Mouse (Mus musculus) retina, embryonic 14.5 days (tissue): ENCODE data around the gene Opa3.

Experiments
- DNase-seq: peaks from one replicate; pipeline ENCODE4 v3.0.0-alpha.2; 2015; ENCODE audit warnings: low spot score

Opa3 gene

GRCm38 (mm10) chr7:19214940-19215339 lies 13.2 kb upstream of the Opa3 start:
- no peak for DNase-seq

- no peak for DNase-seq
These were observed 10.6 kb upstream of the Opa3 start for GRCm38 (mm10) chr7:19217492-19217891.

- peak; percentile 18 for DNase-seq
These were observed 10.2 kb upstream of the Opa3 start for GRCm38 (mm10) chr7:19217944-19218343.

- DNase-seq: no peak
These were observed 8.1 kb upstream of the Opa3 start for GRCm38 (mm10) chr7:19220061-19220460.

GRCm38 (mm10) chr7:19222189-19222588 lies 5.9 kb upstream of the Opa3 start:
- DNase-seq: no peak

GRCm38 (mm10) chr7:19222875-19223274 lies 5.3 kb upstream of the Opa3 start:
- no peak for DNase-seq

- DNase-seq: no peak
These were observed 3.2 kb upstream of the Opa3 start for GRCm38 (mm10) chr7:19224933-19225332.

GRCm38 (mm10) chr7:19226817-19227797 lies 1.0 kb upstream of the Opa3 start:
- DNase-seq: no peak

GRCm38 (mm10) chr7:19228793-19229148 lies 637 bp downstream of the Opa3 start:
- no peak for DNase-seq

- no peak for DNase-seq
These were observed 1.3 kb downstream of the Opa3 start for GRCm38 (mm10) chr7:19229404-19229803.

GRCm38 (mm10) chr7:19230041-19230580 lies 2.0 kb downstream of the Opa3 start:
- DNase-seq: no peak

- no peak for DNase-seq
These were observed 2.8 kb downstream of the Opa3 start for GRCm38 (mm10) chr7:19230899-19231298.

GRCm38 (mm10) chr7:19231849-19232248 lies 3.7 kb downstream of the Opa3 start:
- no peak for DNase-seq

GRCm38 (mm10) chr7:19234652-19235051 lies 6.5 kb downstream of the Opa3 start:
- no peak for DNase-seq

GRCm38 (mm10) chr7:19235092-19235671 lies 7.0 kb downstream of the Opa3 start:
- DNase-seq: no peak

GRCm38 (mm10) chr7:19236411-19236810 lies 8.3 kb downstream of the Opa3 start:
- no peak for DNase-seq

GRCm38 (mm10) chr7:19238344-19238743 lies 10.2 kb downstream of the Opa3 start:
- DNase-seq: no peak

- DNase-seq: peak; percentile 96
These were observed 11.3 kb downstream of the Opa3 start for GRCm38 (mm10) chr7:19239423-19239822.

- DNase-seq: no peak
These were observed 11.9 kb downstream of the Opa3 start for GRCm38 (mm10) chr7:19239986-19240385.

- DNase-seq: no peak
These were observed 12.8 kb downstream of the Opa3 start for GRCm38 (mm10) chr7:19240905-19241463.

- DNase-seq: no peak
These were observed 13.9 kb downstream of the Opa3 start for GRCm38 (mm10) chr7:19242005-19242404.

- DNase-seq: no peak
These were observed 15.7 kb downstream of the Opa3 start for GRCm38 (mm10) chr7:19243858-19244257.

GRCm38 (mm10) chr7:19245083-19245482 lies 16.9 kb downstream of the Opa3 start:
- DNase-seq: no peak
